Comparison of ENCODE assay signal across 12 mouse cellular contexts in the genomic region with DNA sequence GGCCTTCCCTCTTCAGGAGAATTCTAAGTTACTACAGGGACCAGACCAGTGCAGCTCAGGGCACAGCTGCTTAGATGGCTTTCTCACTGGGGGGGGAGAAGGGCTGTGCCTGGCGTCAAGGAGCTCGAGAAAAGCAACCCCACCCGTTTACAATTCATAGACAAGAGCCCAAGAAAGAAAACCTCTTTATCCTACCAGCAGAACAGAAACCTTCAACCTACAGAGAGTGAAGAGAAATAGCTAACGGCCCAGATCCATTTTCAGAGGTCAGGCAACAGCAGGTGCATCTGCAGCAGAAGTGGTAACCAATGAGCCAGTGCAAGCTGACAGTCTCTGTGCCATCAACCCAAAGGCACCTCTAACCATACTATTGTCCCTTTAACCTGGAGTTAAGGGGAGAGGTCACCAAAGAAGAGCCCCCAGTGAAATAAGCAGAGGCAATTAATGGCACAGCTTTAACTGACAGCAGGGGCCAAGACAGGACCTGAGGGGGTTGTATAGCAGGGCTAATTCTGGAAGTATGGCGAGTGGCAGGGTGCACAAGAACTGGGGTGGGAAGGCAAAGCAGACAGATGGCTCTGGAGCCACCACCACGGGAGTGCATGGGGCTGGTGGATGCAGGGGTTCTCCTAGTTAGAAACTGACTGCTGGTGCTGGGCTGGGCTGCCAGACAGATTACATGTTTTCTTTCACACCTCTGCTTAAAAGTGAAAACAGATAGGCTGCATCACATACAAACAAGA. TPM values are rescaled to one million over a fixed set of nuclear protein-coding genes. Genes with fewer than 3 reads are reported as not detected.
DNase-seq lines count a peak whose midpoint lies in the region; ATAC-seq and TF ChIP-seq lines count a peak whose summit lies in the region.
"Had no signal": no experiment of that assay in that cellular context is flagged by ENCODE, and none has a peak within 500 bp of the region (broad histone marks: within the 10 kb centered on the region; RNA-seq: fewer than 3 reads in every experiment).

No protein-coding gene starts in this region.

- no peak overlapping the region for H3K9ac ChIP-seq in kidney, embryonic 16.5 days (replicated peaks; ENCODE audit: low read length)
- H3K9ac ChIP-seq: neural tube, embryonic 15.5 days had no signal

- no peak for TF ChIP-seq POLR2A in bone marrow, adult 2 months (IDR thresholded peaks at IDR 0.05; ENCODE audit: borderline replicate concordance, control insufficient read depth, low read depth, low read length)

- 53% methylated on average over 6 of the region's 6 CpGs for WGBS in kidney, embryonic 16.5 days
- 12% methylated on average over 6 of the region's 6 CpGs for WGBS in bone marrow, adult 2 months

- peaks cover 77% of the 10 kb centered on the region for H3K4me1 ChIP-seq in kidney, embryonic 16.5 days (ENCODE audit: insufficient read depth, low read length)
- peaks cover 96% of the 10 kb centered on the region for H3K4me1 ChIP-seq in E14TG2a.4 (replicated peaks; ENCODE audit: low read depth, low read length)
- H3K4me1 ChIP-seq in bone marrow, adult 2 months (ENCODE audit: control insufficient read depth, insufficient read depth, low read length), result peaks cover 38% of the 10 kb centered on the region
- H3K4me1 ChIP-seq: neural tube, embryonic 15.5 days had no signal

- intact Hi-C loops in heart, postnatal 25 days (cut with DNase I), result loop anchor here (5.0 kb wide), 1 partner anchor 84 kb away; no protein-coding TSS in a partner anchor
- intact Hi-C loops in left cerebral cortex, postnatal 25 days (cut with DNase I), result no loop called here

- no peaks in the 10 kb centered on the region for H3K9me3 ChIP-seq in kidney, embryonic 16.5 days (ENCODE audit: low read length)
- H3K9me3 ChIP-seq in E14TG2a.4 (ENCODE audit: low read length), result no peaks in the 10 kb centered on the region
- H3K9me3 ChIP-seq: neural tube, embryonic 15.5 days had no signal

- no peak overlapping the region for H3K4me2 ChIP-seq in kidney, embryonic 16.5 days (replicated peaks; ENCODE audit: low read depth, low read length)
- H3K4me2 ChIP-seq: neural tube, embryonic 15.5 days had no signal

- no peak for DNase-seq in kidney, postnatal 10 days
- DNase-seq in natural killer cell, adult 2 months (ENCODE audit: low spot score in 2 of 2), result peak; percentile 41 to 59
- no peak for DNase-seq in layer of hippocampus, adult 9-10 months (ENCODE audit: low spot score)
- no peak for DNase-seq in heart, postnatal 25 days (ENCODE audit: low spot score)
- no peak for DNase-seq in left cerebral cortex, postnatal 25 days (ENCODE audit: low spot score in 2 of 2)
- DNase-seq: kidney, postnatal 14 days; lung, postnatal 14 days; right cerebral cortex, postnatal 25 days had no signal

- no peaks in the 10 kb centered on the region for H3K36me3 ChIP-seq in kidney, embryonic 16.5 days (ENCODE audit: insufficient read depth, low read length)
- peaks cover 21% of the 10 kb centered on the region; the same call in 1 of the 2 replicates for H3K36me3 ChIP-seq in E14TG2a.4 (ENCODE audit: insufficient read depth, low read length)
- H3K36me3 ChIP-seq: neural tube, embryonic 15.5 days had no signal

- no peak for TF ChIP-seq CTCF in E14TG2a.4 (conservative IDR thresholded peaks at IDR 0.05; ENCODE audit: low read length)
- no peak for TF ChIP-seq CTCF in bone marrow, adult 2 months (IDR thresholded peaks at IDR 0.05; ENCODE audit: control insufficient read depth, insufficient read depth, low read length)

- ATAC-seq in kidney, embryonic 16.5 days (ENCODE audit: low FRiP score, low TSS enrichment), result no peak

- H3K27ac ChIP-seq in kidney, embryonic 16.5 days (ENCODE audit: low read length), result peak overlapping the region; percentile 40; the same call in 1 of the 2 replicates
- H3K27ac ChIP-seq in bone marrow, adult 2 months (ENCODE audit: control insufficient read depth, insufficient read depth, low read depth, low read length, poor library complexity), result peak overlapping the region; percentile 64
- H3K27ac ChIP-seq: neural tube, embryonic 15.5 days had no signal

- no peak overlapping the region for H3K4me3 ChIP-seq in kidney, embryonic 16.5 days (ENCODE audit: low read length)
- peak overlapping the region; percentile 21 for H3K4me3 ChIP-seq in E14TG2a.4 (replicated peaks; ENCODE audit: low read length)
- no peak overlapping the region for H3K4me3 ChIP-seq in bone marrow, adult 2 months (replicated peaks; ENCODE audit: control insufficient read depth, low read depth, low read length)
- H3K4me3 ChIP-seq: neural tube, embryonic 15.5 days had no signal

- H3K27me3 ChIP-seq in kidney, embryonic 16.5 days (ENCODE audit: insufficient read depth, low read length), result no peaks in the 10 kb centered on the region
- no peaks in the 10 kb centered on the region for H3K27me3 ChIP-seq in E14TG2a.4 (ENCODE audit: insufficient read depth, low read length)
- H3K27me3 ChIP-seq: neural tube, embryonic 15.5 days had no signal

RNA-seq across cellular contexts. Expression of a gene that starts 14.5 kb away (rescaled TPM):
- 8.2 and 13.2 TPM in 2 replicates for polyA plus RNA-seq in kidney, embryonic 16.5 days (2015; fragmentation: Nextera tagmentation; extraction: Ambion mirVana)
- polyA plus RNA-seq in bone marrow, adult 2 months (2011; ENCODE audit: insufficient read depth, insufficient read length, low replicate concordance, missing spikeins), result 0.54 and 6.2 TPM in 2 replicates
- 1 to 10 TPM; 4.8 to 6.0 TPM for total RNA-seq in heart, postnatal 25 days (2021)
- total RNA-seq in left cerebral cortex, postnatal 25 days (2021), result 10 to 100 TPM; 14.0 to 15.2 TPM

Comparison
In these comparisons a context has a peak if more than half of its experiments do, and no peak if none do; other contexts are left out.
1. DNase-seq: peak in natural killer cell, adult 2 months (2 of 2); none in kidney, postnatal 10 days (single experiment), layer of hippocampus, adult 9-10 months (single experiment), heart, postnatal 25 days (single experiment) and left cerebral cortex, postnatal 25 days (0 of 2).